Mouse (Mus musculus): ENCODE data around the gene Crip2.

Gene Crip2

GRCm38 (mm10) chr12:113146112-113147057 lies 6.3 kb downstream of the Crip2 start, which contains the start of gene Crip1:
Crip1 (plus strand) TSS chr12:113146316.
- in situ Hi-C loops (cut with MseI, MboI), result loop anchor here in 1 of 2 experiments (5.0 kb wide), 1 partner anchor 41 kb away; the partner anchor contains the start of gene Tmem121

GRCm38 (mm10) chr12:113147481-113147880 lies 7.4 kb downstream of the Crip2 start:
- in situ Hi-C loops (cut with MseI, MboI), result loop anchor here in 1 of 2 experiments (5.0 kb wide), 1 partner anchor 40 kb away; the partner anchor contains the start of gene Tmem121

- in situ Hi-C loops (cut with MseI, MboI), result loop anchor here in 1 of 2 experiments (5.0 kb wide), 1 partner anchor 39 kb away; the partner anchor contains the start of gene Tmem121
Observed at GRCm38 (mm10) chr12:113148381-113149035, 8.5 kb downstream of the Crip2 start.

- in situ Hi-C loops (cut with MseI, MboI), result loop anchor here in 1 of 2 experiments (5.0 kb wide), 1 partner anchor 38 kb away; the partner anchor contains the start of gene Tmem121
Observed at GRCm38 (mm10) chr12:113149341-113149740, 9.3 kb downstream of the Crip2 start.

GRCm38 (mm10) chr12:113149896-113150295 lies 9.9 kb downstream of the Crip2 start:
- in situ Hi-C loops (cut with MseI, MboI), result loop anchor here in 1 of 2 experiments (5.0 kb wide), 1 partner anchor 37 kb away; the partner anchor contains the start of gene Tmem121

- in situ Hi-C loops (cut with MseI, MboI), result no loop called here
Observed at GRCm38 (mm10) chr12:113150591-113150990, 10.6 kb downstream of the Crip2 start.

GRCm38 (mm10) chr12:113151046-113151445 lies 11.0 kb downstream of the Crip2 start:
- in situ Hi-C loops (cut with MseI, MboI), result no loop called here

- in situ Hi-C loops (cut with MseI, MboI), result no loop called here
Observed at GRCm38 (mm10) chr12:113151661-113152271, 11.7 kb downstream of the Crip2 start.

GRCm38 (mm10) chr12:113152272-113152661 lies 12.2 kb downstream of the Crip2 start:
- in situ Hi-C loops (cut with MseI, MboI), result no loop called here

- in situ Hi-C loops (cut with MseI, MboI), result no loop called here
Observed at GRCm38 (mm10) chr12:113152991-113153525, 13.0 kb downstream of the Crip2 start.

GRCm38 (mm10) chr12:113153971-113154370 lies 13.9 kb downstream of the Crip2 start:
- in situ Hi-C loops (cut with MseI, MboI), result no loop called here

- in situ Hi-C loops (cut with MseI, MboI), result no loop called here
Observed at GRCm38 (mm10) chr12:113154747-113155075, 14.7 kb downstream of the Crip2 start.

- in situ Hi-C loops (cut with MseI, MboI), result no loop called here
Observed at GRCm38 (mm10) chr12:113155076-113155771, 15.2 kb downstream of the Crip2 start.

GRCm38 (mm10) chr12:113155887-113156539 lies 16.0 kb downstream of the Crip2 start, which contains the start of gene Tedc1:
Tedc1 (plus strand) TSS chr12:113156421.
- in situ Hi-C loops (cut with MseI, MboI), result no loop called here

GRCm38 (mm10) chr12:113156540-113156929 lies 16.5 kb downstream of the Crip2 start:
- in situ Hi-C loops (cut with MseI, MboI), result no loop called here

- in situ Hi-C loops (cut with MseI, MboI), result no loop called here
Observed at GRCm38 (mm10) chr12:113157002-113157401, 17.0 kb downstream of the Crip2 start.

- in situ Hi-C loops (cut with MseI, MboI), result no loop called here
Observed at GRCm38 (mm10) chr12:113157521-113157920, 17.5 kb downstream of the Crip2 start.

GRCm38 (mm10) chr12:113157971-113158370 lies 17.9 kb downstream of the Crip2 start:
- in situ Hi-C loops (cut with MseI, MboI), result no loop called here

- in situ Hi-C loops (cut with MseI, MboI), result no loop called here
Observed at GRCm38 (mm10) chr12:113163561-113164006, 23.5 kb downstream of the Crip2 start.

- in situ Hi-C loops (cut with MseI, MboI), result no loop called here
Observed at GRCm38 (mm10) chr12:113168031-113168536, 28.0 kb downstream of the Crip2 start.

Data from mouse trophoblast stem cell (cell line).